Mouse (Mus musculus): Measurements from ENCODE around the gene Diaph2. TPM values are rescaled to one million over a fixed set of nuclear protein-coding genes. Genes with fewer than 3 reads are reported as not detected.
"Not testable (repeated sequence)": the region's sequence is repeated elsewhere in the genome, so short reads cannot be mapped to it uniquely, and the experiment has no call there.

Diaph2 gene
- polyA plus RNA-seq, 1 experiment from 2014 or later, result 2.4 TPM

- no peaks in the 10 kb centered on the region for H3K27me3 ChIP-seq (ENCODE audit: insufficient read depth, low read length)
- no peak overlapping the region for H3K4me2 ChIP-seq (ENCODE audit: low read depth, low read length)
- WGBS (ENCODE audit: insufficient replicate concordance), result 73% methylated on average over 2 of the region's 2 CpGs
- no peak for ATAC-seq
- no peak overlapping the region for H3K27ac ChIP-seq (ENCODE audit: low read depth)
- no peak for TF ChIP-seq EP300 (IDR thresholded peaks at IDR 0.05; ENCODE audit: low read depth)
- no peak for TF ChIP-seq CTCF (IDR thresholded peaks at IDR 0.05; ENCODE audit: low read depth)
- H3K4me3 ChIP-seq (ENCODE audit: low read depth, low read length), result no peak overlapping the region
- no peak overlapping the region for H3K9ac ChIP-seq (replicated peaks)
- no peaks in the 10 kb centered on the region for H3K9me3 ChIP-seq (ENCODE audit: low read length)
- DNase-seq, result no peak
- no peaks in the 10 kb centered on the region for H3K4me1 ChIP-seq (ENCODE audit: insufficient read depth)
- no peaks in the 10 kb centered on the region for H3K36me3 ChIP-seq (replicated peaks; ENCODE audit: insufficient read depth, low read length)
These were observed 423.6 kb downstream of the Diaph2 start for GRCm38 (mm10) chrX:130173126-130173525.

- H3K4me1 ChIP-seq (ENCODE audit: insufficient read depth), result no peaks in the 10 kb centered on the region
- no peaks in the 10 kb centered on the region for H3K27me3 ChIP-seq (ENCODE audit: insufficient read depth, low read length)
- H3K4me3 ChIP-seq (ENCODE audit: low read depth, low read length), result no peak overlapping the region
- no peak overlapping the region for H3K4me2 ChIP-seq (ENCODE audit: low read depth, low read length)
- H3K9me3 ChIP-seq (ENCODE audit: low read length), result no peaks in the 10 kb centered on the region
- DNase-seq, result no peak
- no peak for ATAC-seq
- no peak overlapping the region for H3K9ac ChIP-seq (replicated peaks)
- no peaks in the 10 kb centered on the region for H3K36me3 ChIP-seq (replicated peaks; ENCODE audit: insufficient read depth, low read length)
- TF ChIP-seq EP300 (IDR thresholded peaks at IDR 0.05; ENCODE audit: low read depth) (no peak), CTCF (IDR thresholded peaks at IDR 0.05; ENCODE audit: low read depth) (no peak)
- WGBS (ENCODE audit: insufficient replicate concordance), result 50% methylated on average over 1 of the region's 1 CpGs
- no peak overlapping the region for H3K27ac ChIP-seq (ENCODE audit: low read depth)
These were observed 438.3 kb downstream of the Diaph2 start for GRCm38 (mm10) chrX:130187891-130188290.

GRCm38 (mm10) chrX:130188449-130188848 is 438.9 kb downstream of the Diaph2 start:
- H3K27me3 ChIP-seq (ENCODE audit: insufficient read depth, low read length), result no peaks in the 10 kb centered on the region
- ATAC-seq, result no peak
- 81% methylated on average over 2 of the region's 2 CpGs for WGBS (ENCODE audit: insufficient replicate concordance)

GRCm38 (mm10) chrX:130189250-130189649 is 439.7 kb downstream of the Diaph2 start:
- DNase-seq (no peak), ATAC-seq (no peak)
- Histone ChIP-seq H3K27ac (ENCODE audit: low read depth) (no peak overlapping the region), H3K4me3 (ENCODE audit: low read depth, low read length) (no peak overlapping the region), H3K9me3 (ENCODE audit: low read length) (no peaks in the 10 kb centered on the region), H3K4me2 (ENCODE audit: low read depth, low read length) (no peak overlapping the region), H3K27me3 (ENCODE audit: insufficient read depth, low read length) (no peaks in the 10 kb centered on the region), H3K9ac (replicated peaks) (no peak overlapping the region), H3K4me1 (ENCODE audit: insufficient read depth) (no peaks in the 10 kb centered on the region), H3K36me3 (replicated peaks; ENCODE audit: insufficient read depth, low read length) (no peaks in the 10 kb centered on the region)
- no peak for TF ChIP-seq CTCF (IDR thresholded peaks at IDR 0.05; ENCODE audit: low read depth)
- TF ChIP-seq EP300 (IDR thresholded peaks at IDR 0.05; ENCODE audit: low read depth), result no peak

More at GRCm38 (mm10) chrX:130188449-130188848, 438.9 kb downstream of the Diaph2 start:
- no peak for TF ChIP-seq CTCF (IDR thresholded peaks at IDR 0.05; ENCODE audit: low read depth)
- no peak for TF ChIP-seq EP300 (IDR thresholded peaks at IDR 0.05; ENCODE audit: low read depth)
- H3K4me3 ChIP-seq (ENCODE audit: low read depth, low read length), result no peak overlapping the region
- no peaks in the 10 kb centered on the region for H3K36me3 ChIP-seq (replicated peaks; ENCODE audit: insufficient read depth, low read length)
- H3K4me1 ChIP-seq (ENCODE audit: insufficient read depth), result no peaks in the 10 kb centered on the region
- DNase-seq, result no peak
- H3K27ac ChIP-seq (ENCODE audit: low read depth), result no peak overlapping the region
- H3K9me3 ChIP-seq (ENCODE audit: low read length), result no peaks in the 10 kb centered on the region
- H3K4me2 ChIP-seq (ENCODE audit: low read depth, low read length), result no peak overlapping the region
- no peak overlapping the region for H3K9ac ChIP-seq (replicated peaks)

- H3K27me3 ChIP-seq (ENCODE audit: insufficient read depth, low read length); ATAC-seq; H3K9ac ChIP-seq (replicated peaks); DNase-seq; H3K36me3 ChIP-seq (replicated peaks; ENCODE audit: insufficient read depth, low read length); H3K4me3 ChIP-seq (ENCODE audit: low read depth, low read length); H3K9me3 ChIP-seq (ENCODE audit: low read length); H3K27ac ChIP-seq (ENCODE audit: low read depth); H3K4me2 ChIP-seq (ENCODE audit: low read depth, low read length); H3K4me1 ChIP-seq (ENCODE audit: insufficient read depth): not testable (repeated sequence)
- 80% methylated on average over 3 of the region's 3 CpGs for WGBS (ENCODE audit: insufficient replicate concordance)
These were observed 447.9 kb downstream of the Diaph2 start for GRCm38 (mm10) chrX:130197412-130197811.

- H3K9me3 ChIP-seq (ENCODE audit: low read length), result no peaks in the 10 kb centered on the region
- no peaks in the 10 kb centered on the region for H3K4me1 ChIP-seq (ENCODE audit: insufficient read depth)
- H3K4me2 ChIP-seq (ENCODE audit: low read depth, low read length), result no peak overlapping the region
- ATAC-seq (no peak), DNase-seq (no peak)
- H3K4me3 ChIP-seq (ENCODE audit: low read depth, low read length), result no peak overlapping the region
- no peaks in the 10 kb centered on the region for H3K36me3 ChIP-seq (replicated peaks; ENCODE audit: insufficient read depth, low read length)
- H3K9ac ChIP-seq (replicated peaks), result no peak overlapping the region
- TF ChIP-seq CTCF (IDR thresholded peaks at IDR 0.05; ENCODE audit: low read depth), result no peak
- TF ChIP-seq EP300 (IDR thresholded peaks at IDR 0.05; ENCODE audit: low read depth), result no peak
- H3K27ac ChIP-seq (ENCODE audit: low read depth), result no peak overlapping the region
- no peaks in the 10 kb centered on the region for H3K27me3 ChIP-seq (ENCODE audit: insufficient read depth, low read length)
- 50% methylated on average over 2 of the region's 2 CpGs for WGBS (ENCODE audit: insufficient replicate concordance)
These were observed 455.7 kb downstream of the Diaph2 start for GRCm38 (mm10) chrX:130205243-130205642.

GRCm38 (mm10) chrX:130212227-130212626 is 462.7 kb downstream of the Diaph2 start:
- H3K9me3 ChIP-seq (ENCODE audit: low read length), result no peaks in the 10 kb centered on the region
- no peaks in the 10 kb centered on the region for H3K4me1 ChIP-seq (ENCODE audit: insufficient read depth)
- H3K36me3 ChIP-seq (replicated peaks; ENCODE audit: insufficient read depth, low read length), result no peaks in the 10 kb centered on the region
- no peaks in the 10 kb centered on the region for H3K27me3 ChIP-seq (ENCODE audit: insufficient read depth, low read length)
- no peak overlapping the region for H3K4me2 ChIP-seq (ENCODE audit: low read depth, low read length)
- no peak overlapping the region for H3K4me3 ChIP-seq (ENCODE audit: low read depth, low read length)
- no peak for DNase-seq
- TF ChIP-seq CTCF (IDR thresholded peaks at IDR 0.05; ENCODE audit: low read depth) (no peak), EP300 (IDR thresholded peaks at IDR 0.05; ENCODE audit: low read depth) (no peak)
- 57% methylated on average over 4 of the region's 4 CpGs for WGBS (ENCODE audit: insufficient replicate concordance)
- H3K9ac ChIP-seq (replicated peaks), result no peak overlapping the region
- ATAC-seq, result no peak
- H3K27ac ChIP-seq (ENCODE audit: low read depth), result no peak overlapping the region

All from liver, postnatal 0 days (tissue).